Mouse (Mus musculus) lung, embryonic 16.5 days (tissue): ENCODE data around the gene Ifi208. TPM values are rescaled to one million over a fixed set of nuclear protein-coding genes. Genes with fewer than 3 reads are reported as not detected.
"Not testable (repeated sequence)": the region's sequence is repeated elsewhere in the genome, so short reads cannot be mapped to it uniquely, and the experiment has no call there.

Experiments used
- ATAC-seq: fragments of 200-750 bp; cut with Nextera tagmentation; 2 replicates; pipeline ENCODE4 v1.8.0; 2017; ENCODE audit warnings: low read depth, mild to moderate bottlenecking, moderate library complexity
- H3K27ac ChIP-seq: fragments of 300-500 bp; sonication (generic); 2 replicates; pipeline ENCODE4 v1.5.1; 2014; ENCODE audit warnings: mild to moderate bottlenecking, control low read depth, low read length
- H3K27me3 ChIP-seq: fragments of 300-500 bp; sonication (generic); 2 replicates; pipeline ENCODE4 v1.6.1; 2014; ENCODE audit warnings: low read depth, low read length, mixed read lengths; ENCODE audit not compliant: control insufficient read depth, insufficient read depth
- H3K36me3 ChIP-seq: fragments of 300-500 bp; sonication (generic); 2 replicates; pipeline ENCODE4 v1.6.1; 2014; ENCODE audit warnings: low read length; ENCODE audit not compliant: control insufficient read depth, insufficient read depth
- H3K4me1 ChIP-seq: fragments of 300-500 bp; sonication (generic); replicated peaks from 2 replicates; pipeline ENCODE4 v1.6.1; 2014; ENCODE audit warnings: low read length, mixed read lengths; ENCODE audit not compliant: control insufficient read depth, insufficient read depth
- H3K4me2 ChIP-seq: fragments of 300-500 bp; sonication (generic); 2 replicates; pipeline ENCODE4 v1.6.1; 2014; ENCODE audit warnings: low read depth, low read length, control low read depth
- H3K4me3 ChIP-seq: fragments of 300-500 bp; sonication (generic); 2 replicates; pipeline ENCODE4 v1.5.1; 2014; ENCODE audit warnings: mild to moderate bottlenecking, low read length, control low read depth
- H3K9ac ChIP-seq: fragments of 300-500 bp; sonication (generic); 2 replicates; pipeline ENCODE4 v1.6.1; 2014; ENCODE audit warnings: low read length, control low read depth
- H3K9me3 ChIP-seq: fragments of 300-500 bp; sonication (generic); 2 replicates; pipeline ENCODE4 v1.6.1; 2016; ENCODE audit warnings: low read length; ENCODE audit not compliant: control insufficient read depth
- WGBS: fragments of 180-500 bp; shearing (Covaris S2); extraction: QIAGEN DNeasy Blood & Tissue Kit; methylation state at CpG from one replicate; pipeline ENCODE4 v1.1.7; 2014; 5-methylcytosine and 5-hydroxymethylcytosine counted together
- polyA plus RNA-seq: library from polyadenylated mRNA; unstranded; fragments of >200 nt; fragmentation: Nextera tagmentation; extraction: Ambion mirVana; gene quantifications from 2 replicates; pipeline ENCODE4 v1.2.1, GENCODE M21; 2015

Gene Ifi208
- 0.08 TPM in 1 of 2 replicates, not detected in the other for polyA plus RNA-seq

DNA sequence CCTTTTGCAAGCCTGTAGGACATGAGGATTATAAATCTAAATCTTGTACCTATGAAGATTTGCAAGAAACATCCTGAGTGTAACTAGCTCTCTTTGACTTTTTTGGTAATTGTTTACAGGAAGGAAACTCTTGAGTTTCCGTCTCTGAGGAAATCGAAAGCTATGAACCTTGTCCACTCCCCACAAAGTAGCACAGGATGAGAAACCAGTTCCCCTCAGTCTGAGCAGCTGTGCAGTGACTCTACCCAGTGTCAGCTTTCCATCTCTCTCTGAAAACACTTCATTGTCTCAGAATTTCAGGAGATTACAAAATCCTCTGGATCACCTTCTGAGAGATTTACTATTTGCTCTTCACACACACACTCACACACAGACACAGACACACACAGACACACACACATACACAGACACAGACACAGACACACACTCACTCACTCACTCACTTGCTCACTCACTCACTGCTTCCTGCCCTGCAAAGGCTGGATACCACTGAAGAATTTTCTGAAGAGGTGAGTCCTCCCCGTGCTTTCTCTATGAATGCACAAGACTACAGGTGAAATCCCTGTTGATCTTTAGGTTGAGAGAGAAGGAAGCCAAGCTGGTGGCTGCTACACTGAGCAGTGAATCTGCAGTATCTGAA, at the start of gene Ifi208:
Gene Ifi208, plus strand, starts transcription at position 218 of the 640 bp plus-strand sequence.
- 31% methylated on average over 3 of the region's 3 CpGs for WGBS
- H3K27me3 ChIP-seq, H3K4me2 ChIP-seq, H3K4me3 ChIP-seq, H3K9me3 ChIP-seq, H3K27ac ChIP-seq, H3K36me3 ChIP-seq, H3K9ac ChIP-seq, ATAC-seq, H3K4me1 ChIP-seq: not testable (repeated sequence)

DNA sequence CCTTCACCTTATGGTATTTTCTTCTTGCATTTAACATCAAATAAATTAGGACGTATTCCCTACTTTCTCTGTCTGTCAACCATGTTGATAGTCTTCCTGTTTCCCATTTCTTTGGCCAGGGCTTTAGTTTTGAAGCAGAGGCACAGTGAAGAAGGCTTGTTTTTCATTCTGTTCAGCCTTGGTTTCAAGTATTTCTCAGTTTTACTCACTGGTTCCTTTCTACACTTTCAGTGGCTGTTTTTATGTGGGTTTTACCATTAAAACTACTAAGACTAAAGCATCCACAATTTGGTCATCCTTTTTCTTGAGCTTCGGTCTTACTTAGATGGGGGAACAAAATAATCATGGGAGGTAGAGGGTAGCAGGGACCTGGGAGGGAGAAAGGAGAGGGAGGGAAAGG, 49.4 kb upstream of the Ifi208 start:
- Histone ChIP-seq H3K27me3 (no peaks in the 10 kb centered on the region), H3K9ac (no peak overlapping the region), H3K27ac (no peak overlapping the region), H3K4me1 (no peaks in the 10 kb centered on the region), H3K9me3 (no peaks in the 10 kb centered on the region), H3K4me3 (no peak overlapping the region), H3K36me3 (no peaks in the 10 kb centered on the region), H3K4me2 (no peak overlapping the region)
- 83% methylated on average over 2 of the region's 2 CpGs for WGBS
- ATAC-seq, result no peak

DNA sequence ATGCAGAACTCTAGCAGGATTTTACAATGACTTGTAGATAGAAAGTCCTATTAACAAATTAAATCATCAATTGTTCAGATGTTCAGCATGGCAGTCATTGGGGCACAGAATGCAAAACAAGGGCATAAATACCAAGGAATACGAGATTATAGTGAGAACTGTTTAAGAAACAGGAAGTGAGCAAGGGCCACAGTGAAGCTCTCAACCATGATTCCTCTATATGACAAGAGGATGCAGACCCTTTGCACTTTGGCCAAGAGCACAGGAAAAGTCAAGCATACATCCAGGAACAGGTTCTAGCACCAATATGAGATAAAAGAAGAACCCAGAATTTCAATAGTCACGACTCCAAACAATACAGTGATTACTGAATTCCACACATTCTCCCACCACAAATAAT, 46.8 kb upstream of the Ifi208 start:
- Histone ChIP-seq H3K27me3 (no peaks in the 10 kb centered on the region), H3K9ac (no peak overlapping the region), H3K36me3 (no peaks in the 10 kb centered on the region), H3K4me1 (no peaks in the 10 kb centered on the region), H3K27ac (no peak overlapping the region), H3K9me3 (no peaks in the 10 kb centered on the region), H3K4me2 (no peak overlapping the region), H3K4me3 (no peak overlapping the region)
- 53% methylated on average over 2 of the region's 2 CpGs for WGBS
- ATAC-seq, result no peak

DNA sequence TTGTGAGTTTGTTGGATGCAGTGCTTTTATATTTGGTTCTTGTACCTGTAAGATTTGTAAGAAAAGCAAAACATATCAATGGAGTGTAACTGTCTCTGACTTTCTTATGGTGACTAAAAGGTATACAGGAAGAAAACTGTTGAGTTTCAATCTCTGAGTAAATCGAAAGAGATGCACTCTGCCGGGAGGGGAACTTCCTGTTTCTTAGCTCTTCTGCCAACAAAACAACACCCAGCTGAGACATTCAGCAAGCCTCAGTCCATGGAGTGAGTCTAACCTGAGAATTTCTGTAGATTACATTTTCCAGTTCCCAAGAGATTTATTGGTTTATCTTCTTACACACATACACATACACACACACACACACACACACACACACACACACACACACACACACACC, 42.9 kb upstream of the Ifi208 start, which contains the start of gene Ifi209:
Gene Ifi209, plus strand, starts transcription at position 296 of the 400 bp plus-strand sequence.
- H3K4me2 ChIP-seq, H3K27ac ChIP-seq, ATAC-seq, H3K9ac ChIP-seq, H3K4me1 ChIP-seq, H3K9me3 ChIP-seq, H3K4me3 ChIP-seq, H3K36me3 ChIP-seq, H3K27me3 ChIP-seq: not testable (repeated sequence)
- 63% methylated on average over 2 of the region's 2 CpGs for WGBS

DNA sequence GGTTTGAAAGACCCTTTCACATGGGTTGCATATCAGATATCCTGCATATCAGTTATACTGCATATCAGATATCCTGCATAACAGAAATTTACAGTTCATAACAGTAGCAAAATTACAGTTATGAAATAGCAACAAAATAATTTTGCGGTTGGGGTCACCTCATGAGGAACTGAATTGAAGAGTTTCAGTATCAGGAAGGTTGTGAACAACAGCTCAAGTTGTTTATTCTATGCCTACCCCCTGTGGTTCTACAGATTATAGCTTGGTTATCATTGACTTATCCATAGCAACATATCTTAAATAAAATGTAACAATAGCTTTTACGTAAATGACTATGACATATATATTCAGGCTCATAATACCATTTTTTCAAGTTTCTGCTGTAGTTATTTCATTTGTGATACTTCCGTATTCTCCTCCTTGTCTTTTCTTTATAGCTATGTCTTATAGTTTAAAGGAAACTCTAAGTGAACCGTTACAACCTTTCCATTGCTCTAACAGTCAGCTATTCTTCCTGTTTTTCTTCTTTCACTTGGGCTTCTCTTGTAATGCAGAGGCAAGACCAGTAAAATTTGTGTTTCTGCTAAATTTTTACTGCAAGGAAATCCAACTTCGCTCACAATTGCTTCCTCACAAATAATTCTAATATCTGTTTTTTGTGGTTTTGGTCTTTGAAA, 39.4 kb upstream of the Ifi208 start:
- Histone ChIP-seq H3K4me1 (no peaks in the 10 kb centered on the region), H3K27ac (no peak overlapping the region), H3K36me3 (no peaks in the 10 kb centered on the region), H3K4me2 (no peak overlapping the region), H3K9ac (no peak overlapping the region), H3K9me3 (no peaks in the 10 kb centered on the region), H3K27me3 (no peaks in the 10 kb centered on the region), H3K4me3 (no peak overlapping the region)
- 80% methylated on average over 5 of the region's 5 CpGs for WGBS
- ATAC-seq, result no peak

DNA sequence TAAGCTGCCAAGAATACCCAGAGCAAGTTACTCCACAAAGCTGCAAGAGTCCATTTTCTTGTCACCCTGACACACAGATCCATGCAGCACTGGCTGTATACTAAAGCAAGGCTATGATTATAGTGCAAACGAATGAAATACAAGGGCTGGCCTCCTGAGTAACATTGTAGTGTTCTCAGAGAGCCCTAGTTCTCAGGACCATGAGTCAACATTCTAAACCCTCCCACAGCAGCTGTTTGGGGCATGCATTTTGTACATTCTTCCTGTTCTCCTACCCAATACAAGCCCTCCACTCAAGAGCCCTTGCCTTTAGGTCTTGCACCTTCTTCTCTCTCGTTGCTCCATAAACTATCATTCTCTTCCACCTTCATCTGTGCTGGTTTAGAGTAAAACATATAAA, 28.1 kb upstream of the Ifi208 start:
- H3K27ac ChIP-seq, result no peak overlapping the region
- no peaks in the 10 kb centered on the region for H3K9me3 ChIP-seq
- H3K36me3 ChIP-seq, result no peaks in the 10 kb centered on the region
- H3K9ac ChIP-seq, result no peak overlapping the region
- H3K4me3 ChIP-seq, result no peak overlapping the region
- 56% methylated on average over 2 of the region's 2 CpGs for WGBS
- ATAC-seq, result no peak
- H3K4me1 ChIP-seq, result no peaks in the 10 kb centered on the region
- H3K27me3 ChIP-seq, result no peaks in the 10 kb centered on the region
- H3K4me2 ChIP-seq, result no peak overlapping the region

DNA sequence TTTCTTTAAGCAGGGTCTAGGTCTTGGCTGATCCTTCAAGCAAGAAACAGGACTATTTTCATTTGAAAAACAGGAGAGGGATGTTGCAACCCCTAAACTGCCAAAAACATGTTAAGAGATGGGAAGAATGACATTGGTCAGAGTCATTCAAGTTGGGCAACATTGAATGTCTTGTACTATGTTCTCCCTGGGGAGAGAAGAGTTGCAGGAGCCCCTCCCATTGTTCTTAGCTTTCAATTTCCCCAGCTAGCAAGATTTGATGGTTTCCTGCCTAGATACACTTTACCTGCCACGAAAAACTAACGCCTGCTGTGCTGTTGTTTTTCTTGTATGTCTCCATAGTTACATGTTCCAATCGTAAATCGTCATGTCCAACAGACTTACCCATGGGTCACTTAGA, 15.5 kb upstream of the Ifi208 start:
- Histone ChIP-seq H3K9me3 (no peaks in the 10 kb centered on the region), H3K36me3 (no peaks in the 10 kb centered on the region), H3K9ac (no peak overlapping the region), H3K27me3 (no peaks in the 10 kb centered on the region), H3K4me2 (no peak overlapping the region), H3K27ac (no peak overlapping the region), H3K4me1 (no peaks in the 10 kb centered on the region), H3K4me3 (no peak overlapping the region)
- ATAC-seq, result no peak
- 82% methylated on average over 4 of the region's 4 CpGs for WGBS

DNA sequence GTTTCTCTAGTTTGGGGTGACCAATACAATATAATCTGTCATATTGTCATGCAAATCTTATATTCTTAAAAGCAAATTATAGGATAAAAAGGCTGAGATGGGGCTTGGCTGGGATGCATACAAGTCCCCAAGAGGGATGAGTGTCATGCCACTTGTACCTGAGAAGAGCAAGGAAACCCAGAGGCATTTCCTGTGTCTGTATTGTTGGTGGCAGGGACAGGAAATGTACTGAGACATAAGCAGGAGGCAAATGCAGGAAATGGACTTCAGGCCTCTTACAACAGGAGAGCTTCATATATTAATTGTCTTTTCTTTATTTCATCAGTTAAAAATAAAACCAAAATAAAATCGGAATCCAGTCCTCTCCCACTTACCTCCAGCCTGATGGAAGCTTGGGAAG, 5.1 kb downstream of the Ifi208 start:
- H3K27ac ChIP-seq, H3K4me3 ChIP-seq, H3K36me3 ChIP-seq, H3K4me2 ChIP-seq, H3K9ac ChIP-seq, ATAC-seq, H3K4me1 ChIP-seq, H3K27me3 ChIP-seq, H3K9me3 ChIP-seq: not testable (repeated sequence)
- 71% methylated on average over 1 of the region's 1 CpGs for WGBS

DNA sequence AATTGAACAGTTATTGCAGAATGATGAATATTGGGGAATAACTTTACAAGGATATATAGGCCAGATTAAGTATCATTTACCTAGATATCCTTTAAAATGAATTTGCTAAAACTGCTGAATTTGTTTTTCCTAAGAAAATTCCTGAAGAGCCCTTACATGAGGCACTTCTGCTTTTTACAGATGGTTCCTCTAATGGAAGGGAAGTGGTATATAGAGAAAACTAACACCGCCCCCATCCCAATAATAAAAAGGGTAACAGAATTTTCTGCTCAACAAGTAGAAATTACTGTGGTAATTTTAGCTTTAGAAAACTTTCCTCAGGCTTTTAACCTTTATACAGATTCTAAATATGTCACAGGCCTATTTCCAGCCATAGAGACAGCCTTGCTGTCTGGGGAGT, 20.8 kb downstream of the Ifi208 start:
- H3K4me3 ChIP-seq, result no peak overlapping the region
- H3K27me3 ChIP-seq, result no peaks in the 10 kb centered on the region
- no peak overlapping the region for H3K27ac ChIP-seq
- H3K4me1 ChIP-seq, result no peaks in the 10 kb centered on the region
- WGBS, result 93% methylated on average over 1 of the region's 1 CpGs
- no peak overlapping the region for H3K9ac ChIP-seq
- no peak overlapping the region for H3K4me2 ChIP-seq
- no peaks in the 10 kb centered on the region for H3K36me3 ChIP-seq
- no peaks in the 10 kb centered on the region for H3K9me3 ChIP-seq
- ATAC-seq, result no peak
